Mouse (Mus musculus) urinary bladder, postnatal 10 days (tissue): Measurements from ENCODE around the gene Gps2.
"Not testable (repeated sequence)": the region's sequence is repeated elsewhere in the genome, so short reads cannot be mapped to it uniquely, and the experiment has no call there.

Experiments
- DNase-seq: peaks from one replicate; pipeline ENCODE4 v3.0.0; 2022; ENCODE audit warnings: low spot score

Gps2 gene

GRCm38 (mm10) chr11:69916652-69917378 lies 3.1 kb downstream of the Gps2 start:
- DNase-seq, result not testable (repeated sequence)

GRCm38 (mm10) chr11:69917379-69917948 lies 3.8 kb downstream of the Gps2 start:
- no peak for DNase-seq

GRCm38 (mm10) chr11:69918118-69918517 lies 4.4 kb downstream of the Gps2 start:
- no peak for DNase-seq

- DNase-seq, result no peak
These were observed 5.4 kb downstream of the Gps2 start for GRCm38 (mm10) chr11:69919053-69919452.

GRCm38 (mm10) chr11:69919661-69920265 lies 6.1 kb downstream of the Gps2 start:
- DNase-seq, result no peak

- DNase-seq, result no peak
These were observed 6.8 kb downstream of the Gps2 start for GRCm38 (mm10) chr11:69920266-69921031.

GRCm38 (mm10) chr11:69921114-69922011 lies 7.7 kb downstream of the Gps2 start, which contains the start of gene Eif5a:
Eif5a (minus strand) TSS chr11:69921958.
- peak; percentile 100 for DNase-seq

- no peak for DNase-seq
These were observed 8.5 kb downstream of the Gps2 start for GRCm38 (mm10) chr11:69922012-69922756.

- no peak for DNase-seq
These were observed 9.1 kb downstream of the Gps2 start for GRCm38 (mm10) chr11:69922796-69923195.

- DNase-seq, result no peak
These were observed 13.8 kb downstream of the Gps2 start for GRCm38 (mm10) chr11:69927501-69927900.

- DNase-seq, result no peak
These were observed 16.0 kb downstream of the Gps2 start for GRCm38 (mm10) chr11:69929712-69930111.

GRCm38 (mm10) chr11:69930176-69930575 lies 16.5 kb downstream of the Gps2 start:
- DNase-seq, result not testable (repeated sequence)

- no peak for DNase-seq
These were observed 17.4 kb downstream of the Gps2 start for GRCm38 (mm10) chr11:69930967-69931537.

- DNase-seq, result no peak
These were observed 18.1 kb downstream of the Gps2 start for GRCm38 (mm10) chr11:69931769-69932168.

GRCm38 (mm10) chr11:69932254-69932653 lies 18.6 kb downstream of the Gps2 start:
- DNase-seq, result no peak

GRCm38 (mm10) chr11:69933066-69933465 lies 19.4 kb downstream of the Gps2 start:
- no peak for DNase-seq

GRCm38 (mm10) chr11:69934169-69934568 lies 20.5 kb downstream of the Gps2 start:
- DNase-seq, result peak; percentile 86

GRCm38 (mm10) chr11:69934681-69935080 lies 21.0 kb downstream of the Gps2 start:
- no peak for DNase-seq

- no peak for DNase-seq
These were observed 21.6 kb downstream of the Gps2 start, which contains the start of gene Ybx2 for GRCm38 (mm10) chr11:69935137-69935879. Ybx2 (plus strand) TSS chr11:69935796.

GRCm38 (mm10) chr11:69936156-69936555 lies 22.5 kb downstream of the Gps2 start:
- no peak for DNase-seq
